Mouse (Mus musculus) limb, embryonic 10.5 days (tissue): Measurements from ENCODE around the gene Trim24. TPM values are rescaled to one million over a fixed set of nuclear protein-coding genes. Genes with fewer than 3 reads are reported as not detected.
"Not testable (repeated sequence)": the region's sequence is repeated elsewhere in the genome, so short reads cannot be mapped to it uniquely, and the experiment has no call there.

Experiments used
- DNase-seq: peaks from one replicate; pipeline ENCODE4 v3.0.0-alpha.2; 2017; ENCODE audit warnings: low spot score
- H3K27ac ChIP-seq: fragments of 300-500 bp; sonication (generic); 2 replicates; pipeline ENCODE4 v1.5.1; 2016; ENCODE audit warnings: mild to moderate bottlenecking
- H3K27me3 ChIP-seq: fragments of 300-500 bp; sonication (generic); 2 replicates; pipeline ENCODE4 v1.6.1; 2016; ENCODE audit warnings: low read depth, mild to moderate bottlenecking; ENCODE audit not compliant: poor library complexity, severe bottlenecking
- H3K36me3 ChIP-seq: fragments of 300-500 bp; sonication (generic); 2 replicates; pipeline ENCODE4 v1.6.1; 2016; ENCODE audit warnings: mild to moderate bottlenecking, moderate library complexity
- H3K4me1 ChIP-seq: fragments of 300-500 bp; sonication (generic); 2 replicates; pipeline ENCODE4 v1.6.1; 2016
- H3K4me3 ChIP-seq: fragments of 300-500 bp; sonication (generic); 2 replicates; pipeline ENCODE4 v1.5.1; 2016; ENCODE audit warnings: mild to moderate bottlenecking, moderate library complexity
- H3K9me3 ChIP-seq: fragments of 300-500 bp; sonication (generic); replicated peaks from 2 replicates; pipeline ENCODE4 v1.6.1; 2016; ENCODE audit warnings: mild to moderate bottlenecking
- WGBS: fragments of 180-500 bp; shearing (Covaris S2); methylation state at CpG from one replicate; pipeline ENCODE4 v1.1.7; 2016; 5-methylcytosine and 5-hydroxymethylcytosine counted together
- polyA plus RNA-seq: library from polyadenylated mRNA; unstranded; fragments of >200 nt; fragmentation: Nextera tagmentation; extraction: Ambion mirVana; gene quantifications from 2 replicates; pipeline ENCODE4 v1.2.1, GENCODE M21; 2016

Gene Trim24
- polyA plus RNA-seq, result 17.0 and 21.9 TPM in 2 replicates

- peaks cover 21% of the 10 kb centered on the region; the same call in 1 of the 2 replicates for H3K9me3 ChIP-seq
- peaks cover 33% of the 10 kb centered on the region for H3K36me3 ChIP-seq
- peak within 1 kb of the TSS; percentile 95 for H3K4me3 ChIP-seq
- peak; percentile 97 for DNase-seq
- H3K4me1 ChIP-seq, result peaks cover 4% of the 10 kb centered on the region; the same call in 1 of the 2 replicates
- no peaks in the 10 kb centered on the region for H3K27me3 ChIP-seq
- H3K27ac ChIP-seq, result peak within 1 kb of the TSS; percentile 99
- WGBS, result under 1% methylated on average over 71 of the region's 89 CpGs
Measured at GRCm38 (mm10) chr6:37870245-37871136, at the start of gene Trim24. Gene Trim24, plus strand, starts transcription at chr6:37870811.

DNA sequence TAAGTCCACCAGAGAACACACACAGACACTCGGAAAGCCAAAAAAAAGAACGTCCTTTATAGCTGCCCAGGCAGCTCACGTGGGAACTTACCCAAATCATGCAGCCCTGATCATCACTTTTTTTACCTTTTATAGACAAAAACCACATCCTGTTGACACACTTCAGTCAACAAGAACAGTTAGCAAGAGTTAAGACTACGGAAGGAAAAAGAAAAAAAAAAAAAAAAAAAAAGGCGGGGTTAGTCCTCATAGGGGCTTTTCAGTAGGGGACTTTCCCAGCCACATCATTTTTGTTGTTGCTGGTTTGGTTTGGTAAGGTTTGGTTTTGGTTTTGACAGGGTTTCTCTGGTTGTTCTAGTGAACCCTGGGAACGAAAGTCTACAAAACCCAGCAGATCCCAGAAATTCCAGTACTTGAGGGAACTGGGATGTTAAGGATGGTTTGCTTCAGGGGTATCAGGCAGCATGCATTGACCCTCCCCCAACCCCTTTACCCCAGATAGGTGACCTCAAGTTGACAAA is 49.0 kb upstream of the Trim24 start:
- WGBS, result 93% methylated on average over 6 of the region's 6 CpGs
- DNase-seq, result no peak

DNA sequence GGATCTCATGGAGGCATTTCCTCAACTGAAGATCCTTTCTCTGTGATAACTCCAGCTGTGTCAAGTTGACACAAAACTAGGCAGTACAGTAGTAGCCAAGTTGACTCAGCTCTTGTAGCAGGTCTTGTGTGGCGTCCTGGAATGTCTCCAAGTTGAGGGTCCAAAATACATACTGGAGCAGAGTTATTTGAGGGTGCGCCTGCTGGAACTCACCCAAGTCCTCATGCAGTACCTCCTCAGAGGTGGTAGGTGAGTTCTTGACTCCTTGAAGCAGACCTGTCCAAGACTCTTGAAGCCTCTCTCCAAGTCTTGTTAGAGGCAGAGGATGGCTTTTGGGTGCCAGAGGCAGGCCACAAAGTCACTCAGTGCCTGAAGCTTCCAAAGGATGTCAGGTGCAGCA is 48.2 kb upstream of the Trim24 start:
- H3K27me3 ChIP-seq, result no peaks in the 10 kb centered on the region
- DNase-seq, result no peak

More for the DNA sequence above, 49.0 kb upstream of the Trim24 start:
- no peaks in the 10 kb centered on the region for H3K4me1 ChIP-seq
- H3K4me3 ChIP-seq, result no peak overlapping the region
- no peaks in the 10 kb centered on the region for H3K27me3 ChIP-seq
- H3K27ac ChIP-seq, result no peak overlapping the region
- no peaks in the 10 kb centered on the region for H3K36me3 ChIP-seq
- H3K9me3 ChIP-seq, result no peaks in the 10 kb centered on the region

DNA sequence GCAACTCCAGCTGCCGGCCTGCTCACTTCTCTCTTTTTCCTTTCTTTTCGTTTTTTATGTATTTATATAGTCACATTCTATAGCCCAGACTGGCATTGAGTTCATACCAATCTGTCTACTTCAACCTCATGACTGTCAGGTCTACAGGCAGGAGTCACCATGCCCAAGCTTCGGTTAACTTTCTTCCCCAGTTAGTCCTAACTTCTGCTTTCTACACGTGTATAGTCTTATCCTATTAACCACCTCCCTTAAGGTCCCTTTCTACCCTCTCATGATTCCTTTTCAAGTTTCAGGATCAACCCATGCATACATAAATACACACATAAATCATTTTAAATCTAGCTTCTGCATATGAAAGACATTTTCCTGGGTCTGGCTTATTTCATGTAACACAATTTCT is 46.9 kb upstream of the Trim24 start:
- Histone ChIP-seq H3K36me3 (no peaks in the 10 kb centered on the region), H3K4me3 (no peak overlapping the region), H3K27me3 (no peaks in the 10 kb centered on the region), H3K4me1 (no peaks in the 10 kb centered on the region), H3K27ac (no peak overlapping the region), H3K9me3 (no peaks in the 10 kb centered on the region)
- WGBS, result 92% methylated on average over 4 of the region's 4 CpGs
- no peak for DNase-seq

More for the DNA sequence above, 48.2 kb upstream of the Trim24 start:
- 95% methylated on average over 2 of the region's 2 CpGs for WGBS
- Histone ChIP-seq H3K36me3 (no peaks in the 10 kb centered on the region), H3K4me3 (no peak overlapping the region), H3K9me3 (no peaks in the 10 kb centered on the region), H3K27ac (no peak overlapping the region), H3K4me1 (no peaks in the 10 kb centered on the region)

DNA sequence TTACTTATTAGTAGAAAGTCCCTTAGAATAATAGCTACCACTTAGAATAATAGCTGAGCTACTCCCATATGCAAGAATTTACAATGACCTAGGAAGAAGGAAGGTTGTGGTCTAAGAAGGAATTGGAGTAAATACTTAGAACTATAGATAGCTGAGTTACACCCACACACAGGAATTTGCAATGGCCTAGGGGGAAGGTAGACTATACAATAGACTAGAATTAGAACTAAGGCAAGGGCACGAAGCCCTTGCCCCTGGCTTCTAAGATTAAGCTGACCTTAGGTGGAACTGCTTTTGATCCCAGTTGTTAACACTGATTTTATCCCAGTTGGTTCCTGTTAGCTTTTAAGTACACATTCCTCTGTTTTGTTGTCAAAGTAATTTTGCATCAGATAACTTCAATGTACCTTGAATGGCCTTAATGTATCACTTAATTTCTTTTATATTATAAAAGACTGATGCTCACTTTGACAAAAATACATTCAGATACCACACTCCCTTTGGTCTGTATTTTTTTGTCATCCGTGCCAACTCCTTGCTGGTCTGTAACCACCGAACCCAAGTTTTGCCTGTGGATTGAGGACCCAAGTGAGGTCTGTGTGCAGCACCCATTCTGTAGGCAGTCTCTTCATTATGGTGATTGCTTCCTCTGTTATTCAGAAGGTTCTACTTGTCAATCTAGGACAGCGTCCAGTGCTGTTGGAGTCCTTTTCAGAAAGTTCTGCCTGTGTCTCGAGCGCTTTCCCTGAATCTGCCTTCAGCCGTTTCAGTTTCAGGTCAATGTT is 45.1 kb upstream of the Trim24 start:
- not testable (repeated sequence) for H3K36me3 ChIP-seq
- 92% methylated on average over 7 of the region's 7 CpGs for WGBS

DNA sequence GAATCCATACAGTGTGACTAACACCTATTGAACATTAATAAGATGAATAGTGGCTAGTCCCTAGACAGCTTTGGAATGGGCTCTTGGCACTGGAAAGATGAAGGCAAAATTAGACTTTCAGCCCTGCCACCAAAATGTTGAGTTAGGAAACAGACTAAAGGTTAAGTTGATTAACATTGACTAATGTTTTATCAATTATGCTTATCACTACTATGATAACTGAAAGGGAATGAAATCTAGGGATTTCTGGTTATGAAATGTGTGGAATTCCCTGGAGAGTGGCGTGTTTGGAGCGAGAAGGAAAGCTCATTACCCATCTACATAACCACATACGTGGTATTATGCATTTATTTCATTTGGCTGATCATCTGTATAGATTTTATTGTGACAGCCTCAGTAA is 41.7 kb upstream of the Trim24 start:
- Histone ChIP-seq H3K27ac (no peak overlapping the region), H3K4me1 (no peaks in the 10 kb centered on the region), H3K4me3 (no peak overlapping the region), H3K9me3 (no peaks in the 10 kb centered on the region), H3K27me3 (no peaks in the 10 kb centered on the region), H3K36me3 (no peaks in the 10 kb centered on the region)
- 91% methylated on average over 3 of the region's 3 CpGs for WGBS
- no peak for DNase-seq

More for the DNA sequence above, 45.1 kb upstream of the Trim24 start:
- not testable (repeated sequence) for H3K27me3 ChIP-seq, DNase-seq, H3K4me3 ChIP-seq, H3K4me1 ChIP-seq, H3K27ac ChIP-seq, H3K9me3 ChIP-seq

DNA sequence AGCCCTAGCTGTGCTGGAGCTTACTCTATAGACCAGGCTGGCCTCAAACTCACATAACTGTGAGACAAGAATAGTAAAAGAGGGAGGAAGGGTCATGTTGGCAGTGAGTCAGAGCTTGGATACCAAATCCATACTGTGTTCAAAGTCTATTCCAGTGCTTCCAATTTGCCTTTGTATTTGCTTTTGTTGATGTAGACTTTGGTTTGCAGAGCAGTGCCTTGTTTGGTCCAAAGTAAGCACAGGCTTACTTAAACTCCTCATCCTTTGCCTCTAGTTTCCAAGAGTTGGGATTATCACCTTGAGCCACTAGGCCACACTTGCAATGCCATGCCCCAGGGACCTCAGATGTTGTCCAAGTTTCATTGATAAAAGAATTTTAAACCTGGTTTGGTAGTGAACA is 41.0 kb upstream of the Trim24 start:
- Histone ChIP-seq H3K36me3 (no peaks in the 10 kb centered on the region), H3K27ac (no peak overlapping the region), H3K9me3 (no peaks in the 10 kb centered on the region), H3K27me3 (no peaks in the 10 kb centered on the region), H3K4me3 (no peak overlapping the region), H3K4me1 (no peaks in the 10 kb centered on the region)
- DNase-seq, result no peak

GRCm38 (mm10) chr6:37833691-37834090 is 36.9 kb upstream of the Trim24 start:
- no peaks in the 10 kb centered on the region for H3K36me3 ChIP-seq
- no peak for DNase-seq
- H3K4me3 ChIP-seq, result no peak overlapping the region
- no peaks in the 10 kb centered on the region for H3K4me1 ChIP-seq
- H3K27me3 ChIP-seq, result no peaks in the 10 kb centered on the region
- H3K27ac ChIP-seq, result no peak overlapping the region
- H3K9me3 ChIP-seq, result no peaks in the 10 kb centered on the region
- 91% methylated on average over 1 of the region's 1 CpGs for WGBS

DNA sequence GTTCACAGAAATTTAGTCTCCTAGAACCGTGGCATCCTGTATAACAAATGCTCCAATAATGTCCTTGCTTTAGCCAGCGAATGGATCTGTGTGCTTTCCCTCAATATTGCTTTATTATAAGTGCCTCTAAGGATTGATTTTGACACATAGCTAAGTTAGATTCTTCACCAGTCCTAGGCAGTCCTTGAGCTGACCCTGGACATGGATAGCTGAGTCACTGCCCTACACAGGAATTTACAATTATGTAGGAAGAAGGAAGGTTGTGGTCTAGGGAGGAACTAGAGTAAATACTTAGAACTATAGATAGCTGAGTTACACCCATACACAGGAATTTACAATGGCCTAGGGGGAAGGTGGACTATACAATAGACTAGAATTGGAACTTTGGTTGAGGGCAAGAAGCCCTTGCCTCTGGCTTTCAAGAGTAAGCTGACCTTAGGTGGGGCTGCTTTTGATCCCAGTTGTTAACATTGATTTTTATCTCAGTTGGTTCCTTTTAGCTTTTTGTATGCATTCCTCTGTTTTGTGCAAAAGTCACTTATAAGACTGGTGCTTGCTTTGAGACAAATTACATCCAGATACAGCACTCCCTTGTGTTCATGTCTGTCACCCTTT is 33.6 kb upstream of the Trim24 start:
- WGBS, result 80% methylated on average over 2 of the region's 2 CpGs
- H3K4me3 ChIP-seq, DNase-seq, H3K27ac ChIP-seq, H3K36me3 ChIP-seq, H3K4me1 ChIP-seq, H3K9me3 ChIP-seq, H3K27me3 ChIP-seq: not testable (repeated sequence)

DNA sequence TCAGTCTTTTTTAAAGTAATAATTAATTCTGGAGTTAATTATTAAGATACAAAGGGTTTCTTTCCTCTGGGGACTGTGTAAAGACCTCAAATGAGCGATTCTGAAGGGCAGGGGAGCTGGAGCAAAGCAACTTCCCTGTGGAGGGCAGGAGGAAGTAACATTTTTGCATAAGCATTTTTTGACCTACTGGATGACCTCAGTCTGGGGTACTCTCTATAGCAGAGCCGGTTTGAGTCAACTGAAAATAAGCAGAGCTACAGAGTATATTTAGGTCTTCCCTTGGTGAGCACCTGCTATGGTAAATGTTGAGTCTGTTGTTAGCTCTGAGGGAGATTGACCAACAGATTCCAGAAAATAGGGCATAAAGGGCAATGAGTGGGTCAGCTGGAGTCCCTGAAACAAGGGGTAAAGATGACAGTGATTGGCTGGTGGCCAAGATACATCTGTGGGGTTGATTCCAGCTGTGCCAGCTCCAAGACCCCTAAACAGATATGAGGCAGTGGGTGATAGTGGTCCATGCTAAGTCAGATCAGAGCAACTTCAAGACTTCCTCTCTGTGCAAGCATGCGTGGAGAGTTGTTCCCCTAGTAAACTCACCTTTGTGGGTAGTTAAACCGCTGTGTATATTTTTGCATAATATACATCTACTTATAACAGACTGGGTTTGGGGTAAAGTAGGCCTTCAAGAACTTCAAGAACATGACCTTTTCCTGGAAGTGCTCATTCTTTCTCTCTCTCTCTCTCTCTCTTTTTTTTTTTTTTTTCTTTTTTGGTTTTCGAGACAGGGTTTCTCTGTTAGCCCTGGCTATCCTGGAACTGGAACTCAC is 27.6 kb upstream of the Trim24 start:
- H3K36me3 ChIP-seq, result no peaks in the 10 kb centered on the region
- H3K4me3 ChIP-seq, result no peak overlapping the region
- no peak for DNase-seq
- 89% methylated on average over 5 of the region's 5 CpGs for WGBS
- H3K9me3 ChIP-seq, result no peaks in the 10 kb centered on the region
- no peaks in the 10 kb centered on the region for H3K27me3 ChIP-seq
- H3K27ac ChIP-seq, result no peak overlapping the region
- no peaks in the 10 kb centered on the region for H3K4me1 ChIP-seq

GRCm38 (mm10) chr6:37843647-37844273 is 26.9 kb upstream of the Trim24 start:
- no peaks in the 10 kb centered on the region for H3K27me3 ChIP-seq
- H3K4me1 ChIP-seq, result no peaks in the 10 kb centered on the region
- H3K36me3 ChIP-seq, result no peaks in the 10 kb centered on the region
- no peak for DNase-seq
- no peak overlapping the region for H3K27ac ChIP-seq
- H3K4me3 ChIP-seq, result no peak overlapping the region
- no peaks in the 10 kb centered on the region for H3K9me3 ChIP-seq
- 91% methylated on average over 8 of the region's 8 CpGs for WGBS

- not testable (repeated sequence) for H3K4me3 ChIP-seq, DNase-seq, H3K9me3 ChIP-seq, H3K36me3 ChIP-seq, H3K4me1 ChIP-seq, H3K27ac ChIP-seq, H3K27me3 ChIP-seq
- 89% methylated on average over 6 of the region's 6 CpGs for WGBS
Measured at GRCm38 (mm10) chr6:37844947-37845346, 25.7 kb upstream of the Trim24 start.
